Mouse (Mus musculus): ENCODE data around the gene Ugt1a6a.
"Not testable (repeated sequence)": the region's sequence is repeated elsewhere in the genome, so short reads cannot be mapped to it uniquely, and the experiment has no call there.

GRCm38 (mm10) chr1:88143966-88144675 is 9.5 kb downstream of the Ugt1a6a start:
- TF ChIP-seq POLR2A (IDR thresholded peaks at IDR 0.05; ENCODE audit: borderline replicate concordance, low read depth, low read length) = not testable (repeated sequence)
- TF ChIP-seq CTCF (IDR thresholded peaks at IDR 0.05; ENCODE audit: low read depth, low read length) = peak; percentile 36

Data from bone marrow macrophage, adult 2 months (primary cell).